Mouse (Mus musculus): Measurements from ENCODE around the gene Supt20. TPM values are rescaled to one million over a fixed set of nuclear protein-coding genes. Genes with fewer than 3 reads are reported as not detected.
A peak's percentile ranks its signal among the peaks of the same experiment; 100 is the strongest.

The Supt20 gene
- polyA plus RNA-seq, 1 experiment from 2014 or later, result 77.8 TPM

- peak overlapping the region; percentile 100 for H3K27ac ChIP-seq (ENCODE audit: low read length)
- no peak for ATAC-seq
- H3K27me3 ChIP-seq (replicated peaks; ENCODE audit: control insufficient read depth, insufficient read depth, low read length), result no peaks in the 10 kb centered on the region
- H3K9ac ChIP-seq (ENCODE audit: low read depth, low read length), result peak overlapping the region; percentile 97
- H3K9me3 ChIP-seq (ENCODE audit: control insufficient read depth, low read length), result no peaks in the 10 kb centered on the region
- peak overlapping the region; percentile 92 for H3K4me3 ChIP-seq (ENCODE audit: low read length)
- H3K4me1 ChIP-seq (ENCODE audit: control insufficient read depth, insufficient read depth, low read length), result peaks cover 3% of the 10 kb centered on the region; the same call in 1 of the 2 replicates
- peaks cover 6% of the 10 kb centered on the region for H3K36me3 ChIP-seq (ENCODE audit: control insufficient read depth, insufficient read depth, low read length)
- peak overlapping the region; percentile 86 for H3K4me2 ChIP-seq (ENCODE audit: low read depth, low read length)
- 55% methylated on average over 18 of the region's 18 CpGs for WGBS
These were observed 43.7 kb downstream of the Supt20 start for GRCm38 (mm10) chr3:54736101-54736927.

GRCm38 (mm10) chr3:54737317-54737716 is 44.7 kb downstream of the Supt20 start:
- peaks cover 3% of the 10 kb centered on the region; the same call in 1 of the 2 replicates for H3K4me1 ChIP-seq (ENCODE audit: control insufficient read depth, insufficient read depth, low read length)
- 92% methylated on average over 8 of the region's 8 CpGs for WGBS
- no peak for ATAC-seq
- H3K27ac ChIP-seq (ENCODE audit: low read length), result no peak overlapping the region
- no peak overlapping the region for H3K4me3 ChIP-seq (ENCODE audit: low read length)
- H3K9me3 ChIP-seq (ENCODE audit: control insufficient read depth, low read length), result no peaks in the 10 kb centered on the region
- peaks cover 11% of the 10 kb centered on the region for H3K36me3 ChIP-seq (ENCODE audit: control insufficient read depth, insufficient read depth, low read length)
- H3K27me3 ChIP-seq (replicated peaks; ENCODE audit: control insufficient read depth, insufficient read depth, low read length), result no peaks in the 10 kb centered on the region
- H3K4me2 ChIP-seq (ENCODE audit: low read depth, low read length), result no peak overlapping the region
- H3K9ac ChIP-seq (ENCODE audit: low read depth, low read length), result no peak overlapping the region

DNA sequence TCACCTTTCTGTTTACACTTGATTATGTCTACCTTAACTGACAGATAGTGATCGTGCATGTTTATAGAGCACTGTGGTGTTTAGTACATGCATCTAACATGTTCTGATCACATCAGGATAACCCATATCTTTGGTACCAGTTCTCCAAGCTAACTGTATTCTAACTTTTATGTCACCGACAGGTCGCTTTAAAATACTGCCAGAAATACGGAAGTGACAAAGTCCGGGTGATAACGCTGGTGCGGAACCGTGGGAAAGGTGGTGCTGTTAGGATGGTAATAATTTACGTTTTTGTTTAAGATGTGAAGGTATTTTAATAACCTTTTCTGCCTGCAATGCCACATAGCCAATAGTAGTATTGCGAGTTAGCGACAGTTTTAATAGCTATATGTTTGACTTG is 49.4 kb downstream of the Supt20 start:
- Histone ChIP-seq H3K4me2 (ENCODE audit: low read depth, low read length) (no peak overlapping the region), H3K4me1 (ENCODE audit: control insufficient read depth, insufficient read depth, low read length) (no peaks in the 10 kb centered on the region), H3K9ac (ENCODE audit: low read depth, low read length) (no peak overlapping the region), H3K9me3 (ENCODE audit: control insufficient read depth, low read length) (no peaks in the 10 kb centered on the region), H3K27me3 (replicated peaks; ENCODE audit: control insufficient read depth, insufficient read depth, low read length) (no peaks in the 10 kb centered on the region), H3K36me3 (ENCODE audit: control insufficient read depth, insufficient read depth, low read length) (peaks cover 41% of the 10 kb centered on the region), H3K27ac (ENCODE audit: low read length) (no peak overlapping the region), H3K4me3 (ENCODE audit: low read length) (no peak overlapping the region)
- 81% methylated on average over 11 of the region's 11 CpGs for WGBS
- peak; percentile 50 for ATAC-seq

DNA sequence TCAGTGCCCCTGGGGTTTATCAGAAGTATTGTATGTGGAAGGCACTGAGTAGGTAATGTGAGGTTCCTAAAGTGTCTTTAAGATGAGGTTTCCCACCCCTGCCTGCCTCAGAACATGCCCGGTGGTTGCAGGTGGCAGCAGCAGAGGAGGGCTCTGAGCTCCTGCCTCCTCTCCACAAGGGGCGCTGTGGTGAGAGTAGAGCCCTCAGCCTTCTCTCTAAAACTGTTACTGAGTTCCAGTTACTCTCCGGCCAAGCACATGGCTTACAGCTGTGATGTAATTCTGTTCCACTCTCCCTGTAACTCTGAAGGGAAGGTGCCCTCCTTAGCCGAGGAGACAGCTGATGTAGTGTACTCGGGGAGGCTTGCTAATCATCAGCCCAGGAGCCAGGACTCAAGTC is 53.2 kb downstream of the Supt20 start:
- Histone ChIP-seq H3K4me1 (ENCODE audit: control insufficient read depth, insufficient read depth, low read length) (no peaks in the 10 kb centered on the region), H3K9me3 (ENCODE audit: control insufficient read depth, low read length) (no peaks in the 10 kb centered on the region), H3K36me3 (ENCODE audit: control insufficient read depth, insufficient read depth, low read length) (peaks cover 55% of the 10 kb centered on the region), H3K9ac (ENCODE audit: low read depth, low read length) (no peak overlapping the region), H3K4me3 (ENCODE audit: low read length) (no peak overlapping the region), H3K27me3 (replicated peaks; ENCODE audit: control insufficient read depth, insufficient read depth, low read length) (no peaks in the 10 kb centered on the region), H3K27ac (ENCODE audit: low read length) (no peak overlapping the region), H3K4me2 (ENCODE audit: low read depth, low read length) (no peak overlapping the region)
- WGBS, result 62% methylated on average over 5 of the region's 5 CpGs
- ATAC-seq, result no peak

DNA sequence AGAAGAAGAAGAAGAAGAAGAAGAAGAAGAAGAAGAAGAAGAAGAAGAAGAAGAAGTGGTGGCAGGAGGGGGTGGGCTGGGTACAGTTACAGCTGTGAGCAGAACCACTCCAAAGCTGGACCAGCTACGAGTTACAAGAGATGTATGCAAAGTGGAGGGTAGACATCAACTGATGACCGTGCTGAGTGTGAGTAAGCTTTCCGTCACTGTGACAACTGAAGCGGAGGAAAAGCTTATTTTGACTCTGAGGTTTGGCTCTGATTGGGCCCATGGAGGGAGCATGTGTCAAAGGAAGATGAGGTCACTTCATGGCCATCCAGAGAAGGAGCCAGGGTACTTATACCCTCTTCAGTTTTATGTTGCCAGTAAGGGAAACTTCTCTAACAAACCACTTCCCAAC is 60.8 kb downstream of the Supt20 start:
- no peak for ATAC-seq
- Histone ChIP-seq H3K27me3 (replicated peaks; ENCODE audit: control insufficient read depth, insufficient read depth, low read length) (peaks cover 5% of the 10 kb centered on the region; the same call in 1 of the 2 replicates), H3K9me3 (ENCODE audit: control insufficient read depth, low read length) (no peaks in the 10 kb centered on the region), H3K36me3 (ENCODE audit: control insufficient read depth, insufficient read depth, low read length) (peaks cover 15% of the 10 kb centered on the region; the same call in 1 of the 2 replicates), H3K9ac (ENCODE audit: low read depth, low read length) (no peak overlapping the region), H3K27ac (ENCODE audit: low read length) (no peak overlapping the region), H3K4me1 (ENCODE audit: control insufficient read depth, insufficient read depth, low read length) (peaks cover 10% of the 10 kb centered on the region), H3K4me3 (ENCODE audit: low read length) (no peak overlapping the region), H3K4me2 (ENCODE audit: low read depth, low read length) (no peak overlapping the region)
- 70% methylated on average over 4 of the region's 4 CpGs for WGBS

- H3K4me3 ChIP-seq (ENCODE audit: low read length), result peak within 1 kb of the TSS; percentile 58
- WGBS, result under 1% methylated on average over 65 of the region's 66 CpGs
- peak within 1 kb of the TSS; percentile 67 for H3K27ac ChIP-seq (ENCODE audit: low read length)
- H3K9me3 ChIP-seq (ENCODE audit: control insufficient read depth, low read length), result no peaks in the 10 kb centered on the region
- peak within 1 kb of the TSS; percentile 71 for H3K9ac ChIP-seq (ENCODE audit: low read depth, low read length)
- H3K36me3 ChIP-seq (ENCODE audit: control insufficient read depth, insufficient read depth, low read length), result peaks cover 4% of the 10 kb centered on the region; the same call in 1 of the 2 replicates
- peak within 1 kb of the TSS; percentile 92 for H3K4me2 ChIP-seq (ENCODE audit: low read depth, low read length)
- H3K4me1 ChIP-seq (ENCODE audit: control insufficient read depth, insufficient read depth, low read length), result peaks cover 10% of the 10 kb centered on the region
- ATAC-seq, result peak; percentile 92
- H3K27me3 ChIP-seq (replicated peaks; ENCODE audit: control insufficient read depth, insufficient read depth, low read length), result peaks cover 5% of the 10 kb centered on the region; the same call in 1 of the 2 replicates
These were observed 62.8 kb downstream of the Supt20 start, which contains the start of gene Smad9 for GRCm38 (mm10) chr3:54755145-54756041. Gene Smad9, plus strand, starts transcription at chr3:54755582.

GRCm38 (mm10) chr3:54756058-54756457 is 63.5 kb downstream of the Supt20 start:
- H3K27ac ChIP-seq (ENCODE audit: low read length), result peak overlapping the region; percentile 67
- no peaks in the 10 kb centered on the region for H3K9me3 ChIP-seq (ENCODE audit: control insufficient read depth, low read length)
- peak overlapping the region; percentile 92 for H3K4me2 ChIP-seq (ENCODE audit: low read depth, low read length)
- WGBS, result 3% methylated on average over 11 of the region's 11 CpGs
- peak overlapping the region; percentile 58 for H3K4me3 ChIP-seq (ENCODE audit: low read length)
- H3K4me1 ChIP-seq (ENCODE audit: control insufficient read depth, insufficient read depth, low read length), result peaks cover 14% of the 10 kb centered on the region
- peak overlapping the region; percentile 71 for H3K9ac ChIP-seq (ENCODE audit: low read depth, low read length)
- peak; percentile 60; the same call in 1 of the 2 replicates for ATAC-seq
- H3K27me3 ChIP-seq (replicated peaks; ENCODE audit: control insufficient read depth, insufficient read depth, low read length), result peaks cover 5% of the 10 kb centered on the region; the same call in 1 of the 2 replicates
- H3K36me3 ChIP-seq (ENCODE audit: control insufficient read depth, insufficient read depth, low read length), result peaks cover 1% of the 10 kb centered on the region; the same call in 1 of the 2 replicates

DNA sequence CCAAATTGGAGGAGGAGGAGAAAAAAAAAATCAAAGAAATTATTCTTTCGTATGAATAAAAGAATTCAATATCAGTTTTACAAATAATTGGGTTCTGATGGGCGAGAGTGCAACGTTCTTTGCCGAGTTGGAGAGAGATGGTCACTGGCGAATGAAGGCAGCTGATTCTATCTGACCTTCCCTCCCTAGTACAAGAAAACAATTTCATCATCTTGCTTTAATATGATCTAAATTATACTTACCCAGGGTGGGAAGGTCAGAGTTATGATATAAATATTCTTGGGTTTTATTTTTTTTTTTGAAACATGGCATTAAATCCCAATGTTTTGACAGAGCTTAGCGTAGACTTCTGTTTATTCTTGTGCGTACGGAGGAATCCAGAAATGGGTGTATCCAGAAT is 64.8 kb downstream of the Supt20 start:
- no peak overlapping the region for H3K9ac ChIP-seq (ENCODE audit: low read depth, low read length)
- no peak overlapping the region for H3K4me3 ChIP-seq (ENCODE audit: low read length)
- no peaks in the 10 kb centered on the region for H3K9me3 ChIP-seq (ENCODE audit: control insufficient read depth, low read length)
- WGBS, result 65% methylated on average over 8 of the region's 8 CpGs
- H3K27me3 ChIP-seq (replicated peaks; ENCODE audit: control insufficient read depth, insufficient read depth, low read length), result peaks cover 5% of the 10 kb centered on the region; the same call in 1 of the 2 replicates
- peaks cover 15% of the 10 kb centered on the region for H3K4me1 ChIP-seq (ENCODE audit: control insufficient read depth, insufficient read depth, low read length)
- H3K27ac ChIP-seq (ENCODE audit: low read length), result no peak overlapping the region
- ATAC-seq, result no peak
- H3K36me3 ChIP-seq (ENCODE audit: control insufficient read depth, insufficient read depth, low read length), result no peaks in the 10 kb centered on the region
- H3K4me2 ChIP-seq (ENCODE audit: low read depth, low read length), result no peak overlapping the region; the same call in 1 of the 2 replicates

- peaks cover 20% of the 10 kb centered on the region for H3K4me1 ChIP-seq (ENCODE audit: control insufficient read depth, insufficient read depth, low read length)
- no peak overlapping the region for H3K4me3 ChIP-seq (ENCODE audit: low read length)
- no peak overlapping the region for H3K27ac ChIP-seq (ENCODE audit: low read length)
- no peak overlapping the region for H3K9ac ChIP-seq (ENCODE audit: low read depth, low read length)
- H3K36me3 ChIP-seq (ENCODE audit: control insufficient read depth, insufficient read depth, low read length), result no peaks in the 10 kb centered on the region
- no peak for ATAC-seq
- no peak overlapping the region for H3K4me2 ChIP-seq (ENCODE audit: low read depth, low read length)
- H3K9me3 ChIP-seq (ENCODE audit: control insufficient read depth, low read length), result no peaks in the 10 kb centered on the region
- H3K27me3 ChIP-seq (replicated peaks; ENCODE audit: control insufficient read depth, insufficient read depth, low read length), result peaks cover 5% of the 10 kb centered on the region; the same call in 1 of the 2 replicates
- 66% methylated on average over 9 of the region's 9 CpGs for WGBS
These were observed 66.6 kb downstream of the Supt20 start for GRCm38 (mm10) chr3:54759211-54759610.

All from intestine, embryonic 16.5 days (tissue).